Mouse (Mus musculus): Measurements from ENCODE around the gene Oxsr1. TPM values are rescaled to one million over a fixed set of nuclear protein-coding genes. Genes with fewer than 3 reads are reported as not detected.
"Not testable (repeated sequence)": the region's sequence is repeated elsewhere in the genome, so short reads cannot be mapped to it uniquely, and the experiment has no call there.

Gene Oxsr1
- polyA plus RNA-seq, 3 experiments from 2014 or later, result 7.1 to 8.6 (median 8.3) TPM

- ATAC-seq, result no peak
Observed at GRCm38 (mm10) chr9:119268588-119269145, 53.6 kb downstream of the Oxsr1 start.

DNA sequence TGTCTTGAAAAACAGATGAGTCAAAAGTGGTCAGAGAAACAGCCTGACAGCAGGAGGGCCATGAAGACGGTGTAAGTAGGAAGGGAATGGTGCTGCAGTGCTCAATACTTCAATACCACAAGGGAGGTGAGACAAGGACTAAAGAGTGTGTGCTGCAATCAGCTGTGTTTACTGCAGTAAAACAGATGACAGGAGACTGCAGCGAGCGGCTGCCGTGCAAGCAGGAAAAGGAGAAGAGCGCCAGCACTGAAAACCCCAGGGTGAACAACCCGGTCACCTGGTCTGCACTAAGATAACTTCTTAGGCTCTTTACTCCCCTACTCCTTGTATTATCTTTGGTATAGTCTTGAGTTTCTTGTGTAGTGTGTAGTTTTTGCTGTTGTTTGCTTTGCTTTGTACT lies 54.1 kb downstream of the Oxsr1 start:
- no peak for ATAC-seq

GRCm38 (mm10) chr9:119266121-119266395 lies 56.2 kb downstream of the Oxsr1 start:
- ATAC-seq, result not testable (repeated sequence)

- not testable (repeated sequence) for ATAC-seq
Observed at GRCm38 (mm10) chr9:119265373-119266120, 56.7 kb downstream of the Oxsr1 start.

- ATAC-seq, result no peak
Observed at GRCm38 (mm10) chr9:119263067-119263466, 59.2 kb downstream of the Oxsr1 start.

DNA sequence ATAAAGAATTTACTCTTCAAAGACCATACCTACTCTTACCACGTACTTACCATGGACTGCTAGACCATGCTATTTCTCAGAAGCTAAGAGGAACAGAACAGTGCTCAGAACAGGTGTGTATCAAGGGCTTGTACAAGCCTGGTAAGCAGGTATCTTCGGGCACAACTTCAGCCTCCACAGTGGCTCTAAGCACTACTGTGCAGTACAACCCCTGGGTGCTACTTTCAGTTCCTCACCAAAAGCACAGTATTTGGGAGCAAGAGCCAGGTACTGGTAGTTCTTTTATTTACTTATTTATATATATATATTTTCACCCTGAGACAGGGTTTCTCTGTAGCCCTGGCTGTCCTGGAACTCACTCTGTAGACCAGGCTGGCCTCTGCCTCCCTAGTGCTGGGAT lies 61.4 kb downstream of the Oxsr1 start:
- ATAC-seq, result no peak

DNA sequence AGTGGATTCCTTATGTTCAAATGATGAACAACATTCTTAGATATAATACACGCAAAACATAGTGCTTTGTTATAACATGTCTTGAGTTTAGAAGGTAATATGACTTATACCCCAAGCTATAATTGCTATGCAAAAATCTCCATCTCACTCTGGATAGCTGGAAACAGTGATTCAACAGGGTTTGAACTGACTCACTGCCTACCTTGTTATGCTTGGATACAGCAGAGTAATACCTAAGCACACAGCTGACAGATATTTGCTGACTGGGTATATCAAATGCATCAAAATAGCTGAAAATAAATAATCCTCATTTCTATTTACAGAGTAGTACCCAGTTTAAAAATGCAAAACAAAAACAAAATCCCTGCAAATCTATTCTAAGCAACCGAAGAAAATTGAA lies 63.4 kb downstream of the Oxsr1 start:
- no peak for ATAC-seq

DNA sequence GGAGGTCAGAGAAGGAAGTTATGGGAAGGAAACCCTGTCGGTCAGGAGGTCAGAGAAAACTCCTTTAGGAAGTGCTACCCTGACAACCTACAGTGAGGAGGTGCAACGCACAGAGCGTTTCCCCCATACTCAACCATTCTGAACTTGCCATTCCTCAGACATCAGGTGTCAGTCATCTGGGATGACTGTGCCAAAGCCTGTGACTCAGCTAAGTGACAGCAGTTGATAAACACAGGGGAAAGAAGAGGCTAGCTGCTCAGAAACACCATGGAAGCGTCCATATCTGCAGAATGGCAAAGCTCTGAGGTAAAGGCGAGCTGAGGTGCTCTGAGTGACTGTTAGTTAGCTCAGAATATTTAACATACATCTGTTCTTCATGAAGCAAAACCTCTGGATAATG lies 64.1 kb downstream of the Oxsr1 start:
- no peak for ATAC-seq

GRCm38 (mm10) chr9:119256161-119256560 lies 66.1 kb downstream of the Oxsr1 start:
- no peak for ATAC-seq

GRCm38 (mm10) chr9:119255096-119255495 lies 67.1 kb downstream of the Oxsr1 start:
- no peak for ATAC-seq

GRCm38 (mm10) chr9:119254187-119254586 lies 68.0 kb downstream of the Oxsr1 start:
- no peak for ATAC-seq

DNA sequence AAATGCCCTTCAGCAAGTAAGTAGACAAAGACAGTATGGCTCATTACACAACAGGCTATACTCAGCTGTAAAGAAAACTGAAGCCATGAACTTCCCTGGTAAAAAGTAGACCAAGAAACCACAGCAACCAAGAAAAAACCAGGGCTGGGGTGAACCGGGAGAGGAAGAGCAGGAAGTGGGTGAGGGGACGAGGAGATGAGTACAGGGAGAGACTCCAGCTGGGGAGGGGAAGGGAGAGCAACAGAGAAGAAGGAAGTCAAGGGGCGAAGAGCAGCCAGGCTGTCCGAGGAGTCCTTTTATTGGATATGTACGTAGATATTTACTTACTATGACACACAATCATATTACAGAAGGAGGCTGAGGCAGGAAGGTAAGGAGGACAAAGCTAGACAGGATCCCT lies 74.2 kb downstream of the Oxsr1 start:
- ATAC-seq, result no peak

DNA sequence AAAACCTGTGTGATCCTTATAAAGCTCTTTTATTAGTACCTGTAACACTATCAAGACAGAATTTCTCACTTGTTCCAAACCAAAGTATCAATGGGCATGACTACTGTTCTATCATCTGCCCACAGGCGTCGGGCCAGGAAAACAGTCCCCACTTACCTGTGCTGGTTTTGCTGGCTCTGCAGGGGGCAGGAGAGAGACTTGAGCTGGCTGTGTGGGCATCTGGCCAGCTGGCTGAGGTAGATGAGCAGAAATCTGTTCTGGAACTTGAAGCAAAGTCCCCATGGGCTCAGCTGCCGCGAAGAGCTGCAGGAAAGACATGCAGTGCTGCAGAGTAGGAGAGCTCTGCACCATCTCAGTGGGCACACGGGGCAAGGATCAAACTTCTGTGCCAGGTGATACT lies 75.4 kb downstream of the Oxsr1 start:
- ATAC-seq, result no peak

DNA sequence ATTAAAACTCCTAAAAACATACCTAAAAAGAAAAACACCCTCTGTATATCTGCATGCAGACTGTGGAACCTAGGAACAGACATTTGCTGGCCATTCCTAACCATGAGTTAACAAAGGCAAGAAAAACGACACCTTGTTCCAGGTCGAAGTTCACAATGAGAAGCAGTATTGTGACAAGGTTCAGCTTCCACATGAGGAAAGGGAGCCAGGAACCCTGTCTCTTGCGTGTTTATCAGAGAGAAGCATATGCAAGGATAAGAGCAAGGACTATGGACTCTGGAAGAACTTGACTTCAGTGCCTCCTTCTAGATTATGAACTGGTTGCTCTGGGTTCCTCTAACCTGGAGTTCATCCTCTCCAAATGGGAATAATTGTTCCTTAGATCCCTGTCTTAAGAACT lies 78.2 kb downstream of the Oxsr1 start:
- ATAC-seq, result no peak

- ATAC-seq, result no peak
Observed at GRCm38 (mm10) chr9:119241169-119241865, 80.9 kb downstream of the Oxsr1 start.

DNA sequence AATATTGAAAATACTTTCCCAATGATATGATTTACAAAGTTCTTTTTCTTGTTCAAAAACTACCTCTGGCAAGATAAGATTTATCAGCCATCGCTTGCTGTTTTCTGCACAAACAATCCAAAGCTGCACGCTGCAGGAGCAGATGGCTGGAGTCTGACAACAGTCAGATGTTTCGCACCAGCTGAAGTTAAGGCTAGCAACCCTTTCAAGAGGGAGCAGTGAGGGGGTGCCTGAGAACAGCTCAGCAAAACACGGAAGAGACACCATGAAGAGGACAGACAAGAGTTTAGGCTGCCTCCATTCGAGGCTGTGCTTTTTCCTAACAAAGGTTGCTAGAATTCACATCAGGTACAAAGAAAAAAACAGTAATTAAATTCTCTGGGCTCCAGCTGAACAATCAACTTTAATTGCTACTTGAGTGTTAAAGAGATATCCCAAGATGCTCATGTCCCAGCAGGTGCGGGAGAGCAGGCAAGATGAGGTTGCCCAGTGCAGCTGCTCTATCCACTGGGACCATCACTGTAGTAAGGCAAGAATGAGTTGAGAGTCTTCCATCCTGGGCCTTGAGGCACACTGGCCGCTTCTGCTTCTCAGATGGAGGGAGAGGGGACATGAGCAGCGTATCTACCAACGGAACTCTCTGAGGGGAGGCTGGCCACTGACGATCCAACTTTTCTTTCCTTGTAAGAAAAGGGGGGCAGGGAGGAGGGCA lies 81.8 kb downstream of the Oxsr1 start:
- no peak for ATAC-seq

DNA sequence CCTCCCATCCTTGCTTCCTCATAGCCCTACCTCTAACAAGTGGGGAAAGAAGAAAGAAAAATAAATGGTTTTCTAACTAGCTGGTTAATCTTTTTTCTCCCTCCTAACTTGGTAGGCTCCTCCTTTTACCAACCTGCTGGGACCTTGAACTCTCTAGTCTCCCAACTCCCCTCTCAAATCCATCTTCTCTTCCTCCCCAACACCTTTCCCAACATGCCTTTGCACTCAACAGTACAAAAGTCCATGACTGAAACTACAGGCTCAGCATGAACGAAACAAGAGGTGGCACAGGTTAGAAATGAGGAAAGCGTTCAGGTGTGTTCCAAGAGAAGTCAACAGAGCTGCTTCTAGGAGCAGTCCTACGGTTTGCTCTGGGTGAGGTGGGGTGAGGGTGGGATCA lies 83.0 kb downstream of the Oxsr1 start:
- ATAC-seq, result no peak

GRCm38 (mm10) chr9:119238796-119239195 lies 83.4 kb downstream of the Oxsr1 start:
- no peak for ATAC-seq

- ATAC-seq, result no peak
Observed at GRCm38 (mm10) chr9:119231552-119231951, 90.7 kb downstream of the Oxsr1 start.

DNA sequence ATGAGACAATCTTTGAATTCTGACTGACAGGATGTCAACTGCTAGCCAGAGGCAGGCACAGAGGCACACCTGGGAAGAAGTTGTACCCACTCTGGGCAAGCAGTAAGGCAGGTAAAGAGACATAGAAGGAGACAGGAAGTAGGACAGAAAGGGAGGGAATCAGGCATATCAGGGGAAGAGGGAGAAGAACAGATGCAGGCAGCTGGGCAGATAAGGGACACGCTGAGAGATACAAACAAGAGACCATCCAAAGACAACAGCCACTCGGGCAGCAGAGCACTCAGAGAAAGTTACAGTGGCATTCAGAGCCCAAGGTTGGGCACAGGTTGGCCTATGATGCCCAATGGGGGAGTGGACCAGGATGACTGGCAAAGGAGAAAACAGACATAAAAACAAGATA lies 91.4 kb downstream of the Oxsr1 start:
- no peak for ATAC-seq

GRCm38 (mm10) chr9:119220249-119220648 lies 102.0 kb downstream of the Oxsr1 start:
- no peak for ATAC-seq

DNA sequence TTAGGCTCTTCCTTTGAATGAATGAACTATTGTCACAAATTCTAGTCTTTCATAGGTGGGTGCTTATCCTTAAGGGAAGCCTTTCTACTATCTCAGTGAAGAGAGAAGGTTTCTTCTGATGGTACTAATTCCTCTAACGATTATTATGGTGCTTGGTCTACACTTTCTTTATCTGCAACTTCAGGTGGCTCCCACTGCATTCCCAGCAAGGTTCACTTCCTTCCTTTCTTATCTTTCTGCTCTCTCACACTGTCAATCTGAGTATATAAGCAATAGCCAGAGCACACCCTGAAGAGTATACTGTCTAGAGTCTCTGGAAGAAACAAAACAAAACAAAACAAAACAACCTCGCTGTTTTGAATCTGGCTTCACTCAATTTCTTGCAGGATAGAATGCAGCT lies 102.6 kb downstream of the Oxsr1 start:
- no peak for ATAC-seq

DNA sequence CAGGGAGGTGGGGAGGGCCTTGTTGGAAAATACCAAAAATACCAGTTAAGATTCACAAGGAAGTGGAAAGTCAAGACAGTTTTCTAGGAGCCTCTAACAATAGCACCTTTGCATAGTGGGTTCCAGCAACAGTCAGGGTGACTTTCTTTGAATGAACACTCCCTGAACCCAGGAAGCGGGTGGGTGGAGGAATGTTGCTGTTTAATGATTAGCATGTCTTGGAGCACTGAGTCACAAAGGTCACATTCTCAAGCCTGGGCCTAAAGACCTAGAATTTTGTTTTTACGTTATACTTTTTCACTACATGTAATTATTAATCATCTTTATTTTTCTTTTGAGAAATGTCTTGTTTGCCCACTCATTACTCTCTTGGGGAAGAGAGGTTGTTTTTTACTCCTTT lies 106.9 kb downstream of the Oxsr1 start:
- not testable (repeated sequence) for ATAC-seq

- ATAC-seq, result no peak
Observed at GRCm38 (mm10) chr9:119214601-119215000, 107.6 kb downstream of the Oxsr1 start.
